Mouse (Mus musculus) urinary bladder, postnatal 14 days (tissue): ENCODE results near the gene Lrmda.

Experiments
- DNase-seq: peaks from one replicate; pipeline ENCODE4 v3.0.0; 2021; ENCODE audit warnings: low spot score

Lrmda gene

GRCm38 (mm10) chr14:22326218-22326964 lies 306.9 kb downstream of the Lrmda start:
- DNase-seq = no peak

DNA sequence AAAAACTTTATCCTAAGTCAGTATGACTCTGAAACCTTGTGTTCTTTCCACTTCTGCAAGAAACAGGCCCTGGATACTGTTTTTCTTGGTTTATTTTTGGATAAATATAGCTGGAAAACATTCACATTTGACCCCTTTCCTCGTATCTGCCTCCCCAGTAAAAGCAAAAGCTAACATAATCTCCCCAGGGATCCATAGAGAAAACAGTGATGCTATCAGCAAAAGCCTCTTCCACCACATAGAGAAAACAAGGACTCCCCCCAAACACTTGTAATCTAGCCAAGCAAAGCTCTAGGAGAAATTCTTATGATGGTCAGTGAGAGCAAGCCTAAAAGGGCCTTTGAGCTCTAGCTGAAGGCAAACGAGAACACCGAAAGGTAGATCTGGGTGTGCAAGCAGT lies 309.7 kb downstream of the Lrmda start:
- no peak for DNase-seq

DNA sequence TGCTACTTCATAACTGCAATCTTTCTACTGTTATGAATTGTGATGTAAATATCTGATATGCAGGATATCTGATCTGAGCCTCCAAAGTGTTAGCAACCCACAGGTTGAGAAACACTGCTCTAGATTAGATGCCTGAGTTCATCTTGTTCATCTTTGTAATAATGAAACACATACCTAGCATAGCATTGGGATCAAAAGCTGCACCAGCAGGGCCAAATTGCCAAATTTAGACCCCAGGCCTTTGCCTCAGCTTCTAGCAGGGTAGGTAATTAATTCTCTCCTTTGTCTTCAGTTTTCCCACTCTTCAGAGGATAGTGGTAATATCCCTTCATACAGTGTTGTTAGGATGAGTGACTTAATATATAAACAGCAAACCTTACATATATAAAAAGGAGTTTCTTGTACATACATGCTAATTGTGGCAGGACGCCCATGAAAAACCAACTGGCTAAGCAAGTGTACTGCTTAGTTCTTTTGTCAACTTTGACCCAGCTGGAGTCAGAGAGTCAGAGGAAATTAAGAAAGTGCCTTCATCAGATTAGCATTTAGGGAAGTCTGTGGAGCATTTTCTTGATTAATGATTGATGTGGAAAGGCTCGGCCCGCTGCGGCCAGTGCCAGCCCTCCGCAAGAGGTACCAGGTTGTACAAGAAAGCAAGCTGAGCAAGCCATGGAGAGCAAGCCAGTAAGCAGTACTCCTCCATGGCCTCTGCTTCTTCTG lies 315.7 kb downstream of the Lrmda start:
- no peak for DNase-seq

DNA sequence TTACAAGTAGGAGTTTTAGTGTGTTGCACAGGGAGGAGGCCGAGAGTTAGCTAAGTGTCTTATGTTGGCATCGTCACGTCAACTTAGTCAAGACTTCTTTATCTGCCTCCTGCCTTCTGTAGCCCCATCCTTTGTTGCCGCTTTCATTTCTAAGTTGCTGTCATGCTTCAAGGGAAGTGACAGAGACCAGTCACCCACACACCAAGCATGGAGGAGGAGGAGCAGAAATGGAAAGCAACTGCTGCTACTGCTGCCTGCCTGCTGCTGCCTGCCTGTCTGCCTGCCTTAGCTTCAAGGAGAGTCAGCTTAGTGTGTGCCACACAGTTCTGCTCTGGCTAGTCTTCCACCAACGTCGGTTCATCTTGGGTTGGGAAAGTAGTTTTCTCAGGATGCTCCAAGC lies 319.7 kb downstream of the Lrmda start:
- DNase-seq = no peak

GRCm38 (mm10) chr14:22343357-22343756 lies 323.8 kb downstream of the Lrmda start:
- no peak for DNase-seq

GRCm38 (mm10) chr14:22345248-22345647 lies 325.7 kb downstream of the Lrmda start:
- no peak for DNase-seq

DNA sequence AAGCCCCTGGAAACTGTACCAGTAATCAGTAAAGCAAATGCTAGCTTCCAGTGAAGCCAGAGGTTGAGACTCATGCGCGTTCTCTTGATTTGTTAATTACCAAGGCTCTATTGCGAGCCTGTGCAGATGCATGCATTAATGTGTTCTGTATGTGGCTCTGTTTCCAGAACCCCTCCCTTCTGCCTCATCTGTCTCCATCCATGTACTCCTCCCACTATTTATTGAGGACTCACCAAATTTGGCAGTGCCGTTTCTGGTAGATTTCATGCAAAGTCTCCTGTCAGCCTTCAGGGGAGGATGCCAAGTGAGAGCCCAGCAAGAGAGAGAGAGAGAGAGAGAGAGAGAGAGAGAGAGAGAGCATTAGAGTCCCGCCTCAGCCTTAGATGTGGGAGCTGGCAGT lies 334.1 kb downstream of the Lrmda start:
- DNase-seq = no peak

DNA sequence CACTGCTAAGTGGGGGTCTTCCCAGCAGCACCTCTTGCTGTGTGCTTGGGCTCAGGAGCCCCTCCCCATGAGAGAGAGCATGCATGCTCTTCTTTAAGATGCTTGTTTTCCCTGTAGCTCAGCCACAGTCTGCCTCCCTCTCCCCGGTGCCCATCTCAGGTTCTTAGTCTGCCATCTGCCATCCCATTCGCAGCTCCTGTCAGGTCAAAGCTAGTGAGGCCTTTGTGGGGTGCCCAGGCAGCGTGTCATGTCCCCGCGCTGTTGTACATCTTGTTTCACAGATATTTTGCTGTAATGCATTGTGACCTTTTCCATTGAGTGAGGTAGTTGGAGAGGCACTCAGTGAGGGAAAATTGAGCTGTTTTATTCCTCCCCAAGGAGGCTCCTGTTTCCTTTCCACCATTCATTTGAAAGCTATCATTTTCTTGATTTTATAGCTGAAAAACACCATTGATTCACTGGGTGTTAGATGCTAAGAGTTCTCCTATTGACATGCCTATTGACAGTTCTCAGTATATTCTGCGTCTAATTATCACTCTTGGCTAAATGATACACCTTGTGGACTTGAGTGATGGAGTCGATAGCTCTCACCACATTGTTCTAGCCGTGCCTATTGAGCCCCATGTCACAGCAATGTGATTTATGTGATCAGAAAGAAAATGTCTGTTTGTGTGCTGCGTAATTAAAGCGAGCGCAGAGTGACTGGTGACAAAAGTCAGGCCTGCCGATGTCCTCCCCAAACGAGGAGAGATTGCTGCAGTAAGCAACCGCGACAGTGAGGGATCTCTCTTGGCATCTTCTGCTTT lies 335.5 kb downstream of the Lrmda start:
- no peak for DNase-seq

GRCm38 (mm10) chr14:22357991-22358503 lies 338.5 kb downstream of the Lrmda start:
- DNase-seq = no peak

DNA sequence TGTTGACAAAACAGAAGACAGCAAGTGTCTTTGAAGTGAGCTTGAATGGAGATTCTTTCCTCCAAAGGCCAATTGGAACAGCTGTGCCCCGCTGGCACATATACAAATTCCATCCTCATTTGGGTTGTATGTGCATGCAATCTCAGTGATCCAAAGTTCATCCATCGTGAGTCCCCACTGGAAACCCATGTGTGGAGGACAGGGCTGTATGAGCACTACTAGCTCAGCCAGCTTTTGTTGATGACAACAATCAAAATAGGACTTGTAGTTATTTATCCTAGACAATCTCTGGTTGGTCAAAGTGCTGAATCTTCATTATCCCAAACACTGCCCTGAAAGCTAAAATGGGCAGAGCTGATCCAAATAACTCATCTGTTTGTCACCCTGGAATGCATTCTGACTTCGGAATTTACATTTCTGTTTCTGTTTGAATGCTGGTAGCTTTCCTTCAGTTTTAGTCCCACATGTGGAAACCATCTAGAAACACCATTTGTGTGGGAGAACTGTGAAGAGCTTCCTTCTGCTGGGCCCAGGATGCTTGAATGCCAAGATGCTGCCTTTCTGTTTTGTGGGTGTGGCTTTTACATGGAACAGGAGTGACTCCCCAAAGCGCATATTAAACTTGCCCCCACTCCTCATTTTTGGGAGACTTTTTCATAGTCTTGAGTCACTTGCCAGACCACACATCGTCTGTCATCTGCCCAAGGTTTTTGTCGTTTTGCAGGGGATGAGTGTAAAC lies 344.7 kb downstream of the Lrmda start:
- peak; percentile 9 for DNase-seq

- DNase-seq = no peak
These were observed 345.4 kb downstream of the Lrmda start for GRCm38 (mm10) chr14:22364771-22365355.

- peak; percentile 7 for DNase-seq
These were observed 348.1 kb downstream of the Lrmda start for GRCm38 (mm10) chr14:22367615-22368014.

DNA sequence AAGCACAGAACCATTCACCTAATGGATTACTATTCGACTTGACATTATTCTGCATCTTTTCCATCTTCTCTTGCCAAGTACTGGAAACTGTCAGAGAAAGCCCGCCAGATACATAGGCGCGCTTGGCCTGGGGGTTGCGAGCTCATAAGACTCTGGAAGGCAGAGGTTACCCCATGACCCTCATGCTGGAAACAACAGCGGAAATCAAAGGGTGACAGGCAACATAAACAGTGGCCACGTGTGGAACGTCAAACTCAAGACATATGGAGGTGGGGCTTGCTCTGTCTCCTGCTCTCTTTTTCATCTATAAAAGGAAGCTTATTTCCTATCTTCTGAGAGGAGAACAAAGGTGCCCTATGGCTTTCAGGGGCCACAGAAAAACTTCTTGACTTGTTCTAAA lies 351.6 kb downstream of the Lrmda start:
- DNase-seq = no peak

GRCm38 (mm10) chr14:22372666-22373360 lies 353.3 kb downstream of the Lrmda start:
- DNase-seq = no peak

GRCm38 (mm10) chr14:22373361-22373745 lies 353.8 kb downstream of the Lrmda start:
- DNase-seq = no peak

GRCm38 (mm10) chr14:22377148-22377547 lies 357.6 kb downstream of the Lrmda start:
- no peak for DNase-seq

- no peak for DNase-seq
These were observed 362.6 kb downstream of the Lrmda start for GRCm38 (mm10) chr14:22382101-22382500.

DNA sequence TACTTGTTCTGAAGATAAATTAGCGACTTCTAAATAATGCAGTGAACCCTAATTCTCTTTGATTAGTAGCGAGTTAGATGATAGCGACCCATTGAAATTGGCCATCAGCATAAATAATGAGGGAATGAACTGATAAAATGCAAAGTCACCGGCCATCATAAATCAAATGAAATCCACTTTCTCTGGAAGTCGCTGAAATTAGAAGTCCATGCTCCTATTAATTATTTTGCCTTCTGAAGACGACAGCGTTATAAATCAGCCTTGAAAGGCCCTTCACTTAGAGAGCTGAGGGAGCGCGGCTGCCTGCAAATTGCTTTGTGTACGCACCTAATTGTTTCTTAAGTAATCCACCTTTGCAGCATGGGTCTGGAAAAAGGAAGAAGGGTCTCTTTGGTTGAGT lies 374.1 kb downstream of the Lrmda start:
- DNase-seq = no peak

DNA sequence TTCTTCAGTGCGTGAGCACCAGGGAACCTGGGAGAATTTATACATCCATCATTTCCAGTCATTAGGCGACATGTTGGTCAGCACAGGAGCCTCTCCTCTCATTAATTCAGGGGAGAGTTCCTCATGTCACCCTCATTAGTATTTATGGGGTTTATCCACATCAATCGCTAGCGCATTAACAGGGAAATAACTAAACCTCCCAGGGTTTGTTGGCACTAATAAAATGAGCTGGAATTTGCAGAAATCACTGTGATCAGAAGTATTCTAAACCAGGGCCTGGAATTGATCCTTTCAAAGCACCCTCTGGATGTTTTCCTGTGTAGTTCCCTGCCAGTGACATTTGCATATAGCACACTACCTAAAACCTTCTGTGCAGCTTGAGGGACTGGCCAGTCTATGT lies 382.9 kb downstream of the Lrmda start:
- DNase-seq = no peak

GRCm38 (mm10) chr14:22406623-22407022 lies 387.1 kb downstream of the Lrmda start:
- DNase-seq = no peak

- no peak for DNase-seq
These were observed 391.3 kb downstream of the Lrmda start for GRCm38 (mm10) chr14:22410826-22411225.
